Mouse (Mus musculus): Measurements from ENCODE around the gene Rbks. TPM values are rescaled to one million over a fixed set of nuclear protein-coding genes. Genes with fewer than 3 reads are reported as not detected.
A peak's percentile ranks its signal among the peaks of the same experiment; 100 is the strongest.
"Not testable (repeated sequence)": the region's sequence is repeated elsewhere in the genome, so short reads cannot be mapped to it uniquely, and the experiment has no call there.

Rbks gene
- polyA plus RNA-seq, 1 experiment from 2014 or later, result 3.2 TPM

GRCm38 (mm10) chr5:31642300-31642699 is 55.1 kb downstream of the Rbks start:
- H3K4me1 ChIP-seq, result no peaks in the 10 kb centered on the region
- no peak overlapping the region for H3K9ac ChIP-seq
- H3K27ac ChIP-seq, result no peak overlapping the region
- H3K4me2 ChIP-seq, result no peak overlapping the region
- peaks cover 14% of the 10 kb centered on the region; the same call in 1 of the 2 replicates for H3K36me3 ChIP-seq
- H3K4me3 ChIP-seq, result no peak overlapping the region
- no peak for ATAC-seq (ENCODE audit: insufficient number of reproducible peaks, insufficient read depth, low FRiP score, low TSS enrichment, low read depth)
- H3K9me3 ChIP-seq, result no peaks in the 10 kb centered on the region
- 94% methylated on average over 3 of the region's 3 CpGs for WGBS
- no peaks in the 10 kb centered on the region for H3K27me3 ChIP-seq

GRCm38 (mm10) chr5:31640542-31640941 is 56.9 kb downstream of the Rbks start:
- H3K9me3 ChIP-seq, result no peaks in the 10 kb centered on the region
- WGBS, result 95% methylated on average over 2 of the region's 2 CpGs
- no peaks in the 10 kb centered on the region for H3K27me3 ChIP-seq
- H3K4me1 ChIP-seq, result no peaks in the 10 kb centered on the region; the same call in 1 of the 2 replicates
- no peak for ATAC-seq (ENCODE audit: insufficient number of reproducible peaks, insufficient read depth, low FRiP score, low TSS enrichment, low read depth)
- no peak overlapping the region for H3K9ac ChIP-seq
- peaks cover 14% of the 10 kb centered on the region; the same call in 1 of the 2 replicates for H3K36me3 ChIP-seq
- H3K27ac ChIP-seq, result no peak overlapping the region
- no peak overlapping the region for H3K4me3 ChIP-seq
- H3K4me2 ChIP-seq, result no peak overlapping the region

GRCm38 (mm10) chr5:31636636-31637253 is 60.7 kb downstream of the Rbks start:
- 68% methylated on average over 9 of the region's 9 CpGs for WGBS
- Histone ChIP-seq H3K36me3 (peaks cover 19% of the 10 kb centered on the region), H3K4me1 (no peaks in the 10 kb centered on the region; the same call in 1 of the 2 replicates), H3K9me3 (no peaks in the 10 kb centered on the region), H3K9ac (no peak overlapping the region), H3K27ac (no peak overlapping the region), H3K4me3 (no peak overlapping the region), H3K27me3 (no peaks in the 10 kb centered on the region), H3K4me2 (no peak overlapping the region)
- no peak for ATAC-seq (ENCODE audit: insufficient number of reproducible peaks, insufficient read depth, low FRiP score, low TSS enrichment, low read depth)

DNA sequence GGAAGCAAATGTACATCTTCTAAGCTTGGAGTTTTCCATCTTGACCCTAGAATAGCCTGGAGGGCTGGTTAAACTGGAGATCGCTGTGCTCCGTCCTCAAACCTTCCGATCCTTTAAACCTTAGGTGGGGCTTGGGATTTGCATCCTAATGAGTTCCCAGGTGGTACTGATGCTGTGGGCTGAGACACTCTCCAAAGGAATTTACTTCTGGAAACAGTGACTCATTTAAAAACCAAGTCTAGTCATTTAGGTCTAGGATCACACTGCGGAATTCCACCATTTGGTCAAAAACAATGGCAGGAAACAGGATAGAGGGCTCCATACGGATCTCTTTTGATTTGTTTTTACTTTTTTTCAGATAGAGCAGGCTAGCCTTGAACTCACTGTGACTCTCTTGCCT is 62.7 kb downstream of the Rbks start:
- H3K27me3 ChIP-seq, result no peaks in the 10 kb centered on the region
- no peak overlapping the region for H3K9ac ChIP-seq
- H3K36me3 ChIP-seq, result peaks cover 6% of the 10 kb centered on the region; the same call in 1 of the 2 replicates
- peaks cover 13% of the 10 kb centered on the region for H3K4me1 ChIP-seq
- H3K27ac ChIP-seq, result no peak overlapping the region
- no peak overlapping the region for H3K4me3 ChIP-seq
- 60% methylated on average over 5 of the region's 5 CpGs for WGBS
- H3K9me3 ChIP-seq, result no peaks in the 10 kb centered on the region
- no peak for ATAC-seq (ENCODE audit: insufficient number of reproducible peaks, insufficient read depth, low FRiP score, low TSS enrichment, low read depth)
- H3K4me2 ChIP-seq, result no peak overlapping the region

DNA sequence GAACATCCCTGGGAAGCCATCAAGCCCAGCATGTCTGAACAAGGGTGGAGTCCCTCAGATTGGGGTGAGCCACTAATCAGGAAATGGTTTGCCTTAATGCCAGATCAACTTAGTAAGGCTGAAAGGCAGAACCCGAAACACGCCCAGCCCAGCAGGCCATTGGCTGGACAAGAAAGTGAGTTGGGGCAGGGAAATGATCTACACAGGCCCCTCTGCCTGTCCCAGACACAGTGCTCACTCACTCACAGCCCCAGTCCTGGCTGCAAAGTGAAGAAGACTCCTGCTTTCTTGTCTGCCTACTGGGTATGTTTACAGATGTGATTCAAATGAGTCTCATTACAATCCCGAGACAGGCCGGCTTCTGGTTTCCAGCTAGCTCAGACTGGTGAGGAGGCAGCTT is 63.3 kb downstream of the Rbks start:
- 52% methylated on average over 4 of the region's 4 CpGs for WGBS
- Histone ChIP-seq H3K4me1 (peaks cover 17% of the 10 kb centered on the region), H3K36me3 (peaks cover 6% of the 10 kb centered on the region; the same call in 1 of the 2 replicates), H3K9me3 (no peaks in the 10 kb centered on the region), H3K4me3 (no peak overlapping the region), H3K27me3 (no peaks in the 10 kb centered on the region), H3K27ac (peak overlapping the region; percentile 1; the same call in 1 of the 2 replicates), H3K9ac (no peak overlapping the region), H3K4me2 (no peak overlapping the region)
- no peak for ATAC-seq (ENCODE audit: insufficient number of reproducible peaks, insufficient read depth, low FRiP score, low TSS enrichment, low read depth)

DNA sequence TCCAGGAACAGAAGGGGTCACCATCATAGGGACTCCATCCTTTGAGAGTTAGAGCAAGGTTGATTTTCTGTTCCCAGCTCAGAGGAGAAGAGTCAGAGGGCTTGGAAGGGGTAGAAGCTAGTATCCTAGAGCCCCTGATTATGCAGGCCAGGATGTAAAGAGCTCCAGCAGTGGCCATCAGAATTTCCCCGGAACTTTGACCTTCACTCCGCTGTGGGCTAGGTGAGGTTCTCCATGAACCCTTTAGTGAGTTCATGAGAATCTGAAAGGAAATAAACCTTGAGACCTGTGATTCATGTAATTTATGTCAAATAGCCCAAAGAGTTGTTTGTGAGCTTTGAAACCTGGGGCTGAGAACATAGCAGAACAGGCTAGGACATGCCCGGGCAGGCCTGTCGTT is 66.3 kb downstream of the Rbks start:
- 92% methylated on average over 4 of the region's 4 CpGs for WGBS
- not testable (repeated sequence) for H3K4me2 ChIP-seq; H3K9me3 ChIP-seq; H3K9ac ChIP-seq; H3K4me3 ChIP-seq; H3K27me3 ChIP-seq; ATAC-seq (ENCODE audit: insufficient number of reproducible peaks, insufficient read depth, low FRiP score, low TSS enrichment, low read depth); H3K36me3 ChIP-seq
- 0 out of 2 replicates have a peak overlapping the region, but pooled peaks have one; percentile 85 for H3K27ac ChIP-seq
- H3K4me1 ChIP-seq, result peaks cover 31% of the 10 kb centered on the region

DNA sequence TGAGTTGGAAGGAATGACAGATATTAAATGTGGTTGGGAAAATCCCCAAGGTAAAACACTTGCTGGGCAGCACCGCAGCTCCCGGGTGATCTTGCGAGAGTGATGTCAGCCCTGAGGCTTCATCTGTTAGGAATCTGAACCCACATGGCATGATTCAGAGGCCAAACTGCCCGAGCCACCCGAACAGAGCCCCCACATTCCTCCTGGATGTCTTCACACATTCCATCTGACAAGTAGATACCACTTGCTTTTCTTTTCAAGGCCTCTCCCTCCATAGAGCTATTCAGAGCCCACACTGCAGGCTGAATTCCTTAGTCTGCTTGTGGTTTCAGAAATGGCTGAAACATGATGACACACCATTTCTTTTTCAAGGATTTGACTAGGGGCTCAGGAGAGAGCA is 67.4 kb downstream of the Rbks start:
- Histone ChIP-seq H3K4me3 (no peak overlapping the region), H3K36me3 (peaks cover 6% of the 10 kb centered on the region; the same call in 1 of the 2 replicates), H3K27me3 (no peaks in the 10 kb centered on the region), H3K4me1 (peaks cover 31% of the 10 kb centered on the region), H3K9ac (no peak overlapping the region), H3K9me3 (no peaks in the 10 kb centered on the region), H3K27ac (peak overlapping the region; percentile 85), H3K4me2 (no peak overlapping the region)
- WGBS, result 20% methylated on average over 5 of the region's 5 CpGs
- ATAC-seq (ENCODE audit: insufficient number of reproducible peaks, insufficient read depth, low FRiP score, low TSS enrichment, low read depth), result no peak

DNA sequence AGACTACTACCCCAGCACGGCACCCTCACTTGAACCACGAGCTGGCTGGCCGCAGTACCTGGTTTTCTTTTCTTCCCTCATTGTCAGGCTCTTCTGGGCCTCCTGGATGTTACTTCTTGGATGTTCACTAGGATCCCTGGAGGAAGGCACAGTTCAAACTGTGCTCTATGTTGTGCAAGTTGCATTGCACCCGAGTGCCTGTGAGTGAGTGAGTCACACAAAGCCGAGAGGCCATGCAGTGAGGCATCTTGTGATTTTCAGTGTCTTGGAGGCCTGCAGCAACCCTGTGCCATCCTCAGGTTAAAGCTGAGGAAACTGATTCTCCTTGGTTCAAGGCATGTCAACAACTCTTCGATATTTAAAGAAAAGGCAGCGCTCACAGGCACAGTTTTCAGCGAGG is 68.9 kb downstream of the Rbks start:
- no peak overlapping the region for H3K9ac ChIP-seq
- no peak overlapping the region for H3K4me3 ChIP-seq
- peaks cover 6% of the 10 kb centered on the region; the same call in 1 of the 2 replicates for H3K36me3 ChIP-seq
- no peaks in the 10 kb centered on the region for H3K9me3 ChIP-seq
- H3K4me2 ChIP-seq, result no peak overlapping the region
- no peak for ATAC-seq (ENCODE audit: insufficient number of reproducible peaks, insufficient read depth, low FRiP score, low TSS enrichment, low read depth)
- no peak overlapping the region for H3K27ac ChIP-seq
- 84% methylated on average over 8 of the region's 8 CpGs for WGBS
- H3K27me3 ChIP-seq, result no peaks in the 10 kb centered on the region
- peaks cover 31% of the 10 kb centered on the region for H3K4me1 ChIP-seq

GRCm38 (mm10) chr5:31627562-31628526 is 69.6 kb downstream of the Rbks start:
- H3K9ac ChIP-seq, result no peak overlapping the region
- peaks cover 31% of the 10 kb centered on the region for H3K4me1 ChIP-seq
- no peaks in the 10 kb centered on the region for H3K9me3 ChIP-seq
- peaks cover 10% of the 10 kb centered on the region; the same call in 1 of the 2 replicates for H3K36me3 ChIP-seq
- no peak overlapping the region for H3K4me2 ChIP-seq
- WGBS, result 57% methylated on average over 9 of the region's 9 CpGs
- H3K27me3 ChIP-seq, result no peaks in the 10 kb centered on the region
- H3K27ac ChIP-seq, result no peak overlapping the region
- H3K4me3 ChIP-seq, result no peak overlapping the region
- ATAC-seq (ENCODE audit: insufficient number of reproducible peaks, insufficient read depth, low FRiP score, low TSS enrichment, low read depth), result no peak

- no peak overlapping the region for H3K9ac ChIP-seq
- ATAC-seq (ENCODE audit: insufficient number of reproducible peaks, insufficient read depth, low FRiP score, low TSS enrichment, low read depth), result no peak
- peaks cover 31% of the 10 kb centered on the region for H3K4me1 ChIP-seq
- H3K27ac ChIP-seq, result no peak overlapping the region
- WGBS, result 42% methylated on average over 3 of the region's 3 CpGs
- H3K36me3 ChIP-seq, result peaks cover 14% of the 10 kb centered on the region
- H3K9me3 ChIP-seq, result no peaks in the 10 kb centered on the region
- no peaks in the 10 kb centered on the region for H3K27me3 ChIP-seq
- H3K4me2 ChIP-seq, result no peak overlapping the region
- H3K4me3 ChIP-seq, result no peak overlapping the region
Measured at GRCm38 (mm10) chr5:31627117-31627516, 70.3 kb downstream of the Rbks start.

- Histone ChIP-seq H3K4me3 (no peak overlapping the region), H3K36me3 (peaks cover 61% of the 10 kb centered on the region), H3K4me2 (no peak overlapping the region), H3K27me3 (no peaks in the 10 kb centered on the region), H3K27ac (no peak overlapping the region), H3K4me1 (peaks cover 3% of the 10 kb centered on the region), H3K9me3 (no peaks in the 10 kb centered on the region), H3K9ac (no peak overlapping the region)
- WGBS, result 92% methylated on average over 3 of the region's 3 CpGs
- no peak for ATAC-seq (ENCODE audit: insufficient number of reproducible peaks, insufficient read depth, low FRiP score, low TSS enrichment, low read depth)
Measured at GRCm38 (mm10) chr5:31620326-31620725, 77.1 kb downstream of the Rbks start.

All from embryonic facial prominence, embryonic 13.5 days (tissue).